Mouse (Mus musculus) Patski (cell line): Measurements from ENCODE around the gene Cmah. TPM values are rescaled to one million over a fixed set of nuclear protein-coding genes. Genes with fewer than 3 reads are reported as not detected.

ENCODE experiments used
- ATAC-seq: fragments of 100-300 bp; one replicate; pipeline ENCODE4 v1.8.0; 2021
- CTCF ChIA-PET: fragments of 350-600 bp; sonication (Branson Sonifier 250); formaldehyde crosslinking; loops from one replicate; lab custom pipeline; 2022; ENCODE audit warnings: inconsistent platforms; lab: Charles Lee
- POLR2A ChIA-PET: fragments of 350-600 bp; sonication (Branson Sonifier 250); formaldehyde crosslinking; loops from one replicate; lab custom pipeline; 2022; ENCODE audit warnings: antibody characterized with exemption, inconsistent platforms; lab: Charles Lee
- DNase-seq: peaks from one replicate; pipeline ENCODE4 v3.0.0-alpha.2; 2011; ENCODE audit warnings: low read depth, low spot score
- H3K27me3 ChIP-seq: fragments of 371-371 bp; one replicate; pipeline ENCODE4 v1.5.1; 2021
- CTCF ChIP-seq: fragments of 100-300 bp; IDR thresholded peaks from one replicate; pipeline ENCODE4 v1.5.1; 2021
- in situ Hi-C: fragments of 300-500 bp; cut with MboI; formaldehyde crosslinking; loops from 3 replicates; pipeline ENCODE4 v1.11.1; 2018; ENCODE audit warnings: low pct_unique_long_range_greater_than_20kb, mixed read lengths
- polyA plus RNA-seq: library from polyadenylated mRNA; unstranded; gene quantifications from one replicate; pipeline ENCODE4 v1.2.3, GENCODE M21; 2021

The Cmah gene
- polyA plus RNA-seq, 1 experiment from 2014 or later, result 0.99 TPM

- in situ Hi-C loops, result loop anchor here (10.0 kb wide), 1 partner anchor 522 kb away; no protein-coding TSS in a partner anchor
- peak; percentile 62 for ATAC-seq
- CTCF ChIA-PET, result interaction anchor here (0.7 to 1.4 kb wide), 5 partner anchors 10 to 289 kb away, joined by 3 to 4 read pairs (median 3); no protein-coding TSS in a partner anchor
- peaks cover 9% of the 10 kb centered on the region for H3K27me3 ChIP-seq
- peak; percentile 62 for TF ChIP-seq CTCF
- POLR2A ChIA-PET, result no interaction called here
- no peak for DNase-seq
Observed at GRCm38 (mm10) chr13:24316563-24316962, 10.6 kb upstream of the Cmah start.

GRCm38 (mm10) chr13:24318618-24319017, 8.6 kb upstream of the Cmah start:
- H3K27me3 ChIP-seq, result peaks cover 3% of the 10 kb centered on the region
- peak; percentile 53 for TF ChIP-seq CTCF
- ChIA-PET CTCF (interaction anchor here (0.9 to 2.0 kb wide), 5 partner anchors 22 to 486 kb away, joined by 3 to 4 read pairs (median 3); no protein-coding TSS in a partner anchor), POLR2A (no interaction called here)
- DNase-seq (no peak), ATAC-seq (no peak)
- in situ Hi-C loops, result loop anchor here (10.0 kb wide), 1 partner anchor 524 kb away; no protein-coding TSS in a partner anchor

- ATAC-seq (no peak), DNase-seq (no peak)
- H3K27me3 ChIP-seq, result no peaks in the 10 kb centered on the region
- ChIA-PET POLR2A (interaction anchor here (0.6 kb wide), 1 partner anchor 566 kb away, joined by 3 read pairs; no protein-coding TSS in a partner anchor), CTCF (no interaction called here)
- in situ Hi-C loops, result no loop called here
- TF ChIP-seq CTCF, result no peak
Observed at GRCm38 (mm10) chr13:24321313-24321712, 5.9 kb upstream of the Cmah start.

- ATAC-seq (no peak), DNase-seq (no peak)
- CTCF ChIA-PET, result interaction anchor here (0.7 to 1.7 kb wide), 2 partner anchors 10 to 89 kb away, joined by 3 to 5 read pairs; no protein-coding TSS in a partner anchor
- in situ Hi-C loops, result no loop called here
- H3K27me3 ChIP-seq, result no peaks in the 10 kb centered on the region
- TF ChIP-seq CTCF, result no peak
- POLR2A ChIA-PET, result no interaction called here
Observed at GRCm38 (mm10) chr13:24328036-24328817, 1.0 kb downstream of the Cmah start.

GRCm38 (mm10) chr13:24330128-24330527, 2.9 kb downstream of the Cmah start:
- DNase-seq (no peak), ATAC-seq (no peak)
- CTCF ChIA-PET, result interaction anchor here (1.3 kb wide), 1 partner anchor 10 kb away, joined by 3 read pairs; no protein-coding TSS in a partner anchor
- no peaks in the 10 kb centered on the region for H3K27me3 ChIP-seq
- in situ Hi-C loops, result loop anchor here (10.0 kb wide), 1 partner anchor 135 kb away; no protein-coding TSS in a partner anchor
- no peak for TF ChIP-seq CTCF
- POLR2A ChIA-PET, result no interaction called here

GRCm38 (mm10) chr13:24330836-24331523, 3.8 kb downstream of the Cmah start:
- in situ Hi-C loops, result loop anchor here (10.0 kb wide), 1 partner anchor 134 kb away; no protein-coding TSS in a partner anchor
- POLR2A ChIA-PET, result no interaction called here

GRCm38 (mm10) chr13:24332537-24332936, 5.3 kb downstream of the Cmah start:
- no peak for TF ChIP-seq CTCF
- ChIA-PET POLR2A (interaction anchor here (0.6 kb wide), 1 partner anchor 360 kb away, joined by 5 read pairs; no protein-coding TSS in a partner anchor), CTCF (no interaction called here)
- peaks cover 9% of the 10 kb centered on the region for H3K27me3 ChIP-seq
- in situ Hi-C loops, result loop anchor here (10.0 kb wide), 1 partner anchor 132 kb away; no protein-coding TSS in a partner anchor
- no peak for ATAC-seq
- DNase-seq, result no peak

More at GRCm38 (mm10) chr13:24330836-24331523, 3.8 kb downstream of the Cmah start:
- no peak for DNase-seq
- CTCF ChIA-PET, result interaction anchor here (1.3 kb wide), 1 partner anchor 9 kb away, joined by 3 read pairs; no protein-coding TSS in a partner anchor
- TF ChIP-seq CTCF, result no peak
- ATAC-seq, result no peak
- H3K27me3 ChIP-seq, result peaks cover 6% of the 10 kb centered on the region

- H3K27me3 ChIP-seq, result peaks cover 9% of the 10 kb centered on the region
- POLR2A ChIA-PET, result no interaction called here
- no peak for TF ChIP-seq CTCF
- ATAC-seq (no peak), DNase-seq (no peak)
- in situ Hi-C loops, result loop anchor here (5.0 to 10.0 kb wide), 2 partner anchors 128 to 350 kb away; no protein-coding TSS in a partner anchor
- CTCF ChIA-PET, result no interaction called here
Observed at GRCm38 (mm10) chr13:24336818-24337217, 9.6 kb downstream of the Cmah start.

- no peak for ATAC-seq
Observed at GRCm38 (mm10) chr13:24337874-24338273, 10.7 kb downstream of the Cmah start.

More at GRCm38 (mm10) chr13:24337874-24338273, 10.7 kb downstream of the Cmah start:
- H3K27me3 ChIP-seq, result peaks cover 9% of the 10 kb centered on the region
- DNase-seq, result no peak
- CTCF ChIA-PET, result interaction anchor here (1.0 to 1.4 kb wide), 2 partner anchors 11 to 78 kb away, joined by 3 to 5 read pairs; partner anchors contain the start of gene Cmah
- TF ChIP-seq CTCF, result peak; percentile 68
- POLR2A ChIA-PET, result no interaction called here
- in situ Hi-C loops, result loop anchor here (5.0 to 10.0 kb wide), 2 partner anchors 127 to 349 kb away; no protein-coding TSS in a partner anchor
